Mouse (Mus musculus) intestine, embryonic 16.5 days (tissue): Measurements from ENCODE around the gene Zfp273. TPM values are rescaled to one million over a fixed set of nuclear protein-coding genes. Genes with fewer than 3 reads are reported as not detected.
"Not testable (repeated sequence)": the region's sequence is repeated elsewhere in the genome, so short reads cannot be mapped to it uniquely, and the experiment has no call there.

Experiments used
- ATAC-seq: fragments of 200-750 bp; cut with Nextera tagmentation; 2 replicates; pipeline ENCODE4 v1.8.0; 2017; ENCODE audit warnings: moderate TSS enrichment, moderate library complexity
- H3K27ac ChIP-seq: fragments of 300-500 bp; sonication (generic); 2 replicates; pipeline ENCODE4 v1.5.1; 2014; ENCODE audit warnings: mild to moderate bottlenecking, low read length
- H3K27me3 ChIP-seq: fragments of 300-500 bp; sonication (generic); replicated peaks from 2 replicates; pipeline ENCODE4 v1.6.1; 2014; ENCODE audit warnings: low read length, control low read depth, mixed read lengths; ENCODE audit not compliant: control insufficient read depth, insufficient read depth
- H3K36me3 ChIP-seq: fragments of 300-500 bp; sonication (generic); 2 replicates; pipeline ENCODE4 v1.6.1; 2014; ENCODE audit warnings: low read length, control low read depth; ENCODE audit not compliant: control insufficient read depth, insufficient read depth
- H3K4me1 ChIP-seq: fragments of 300-500 bp; sonication (generic); 2 replicates; pipeline ENCODE4 v1.6.1; 2014; ENCODE audit warnings: low read length, control low read depth, mixed read lengths; ENCODE audit not compliant: control insufficient read depth, insufficient read depth
- H3K4me2 ChIP-seq: fragments of 300-500 bp; sonication (generic); 2 replicates; pipeline ENCODE4 v1.6.1; 2014; ENCODE audit warnings: low read depth, low read length, control low read depth
- H3K4me3 ChIP-seq: fragments of 300-500 bp; sonication (generic); 2 replicates; pipeline ENCODE4 v1.5.1; 2014; ENCODE audit warnings: mild to moderate bottlenecking, low read length
- H3K9ac ChIP-seq: fragments of 300-500 bp; sonication (generic); 2 replicates; pipeline ENCODE4 v1.6.1; 2014; ENCODE audit warnings: low read depth, low read length
- H3K9me3 ChIP-seq: fragments of 300-500 bp; sonication (generic); 2 replicates; pipeline ENCODE4 v1.6.1; 2016; ENCODE audit warnings: low read length, control low read depth; ENCODE audit not compliant: control insufficient read depth
- WGBS: fragments of 180-500 bp; shearing (Covaris S2); extraction: QIAGEN DNeasy Blood & Tissue Kit; methylation state at CpG from one replicate; pipeline ENCODE4 v1.1.7; 2014; 5-methylcytosine and 5-hydroxymethylcytosine counted together
- polyA plus RNA-seq: library from polyadenylated mRNA; unstranded; fragments of >200 nt; fragmentation: Nextera tagmentation; extraction: Ambion mirVana; gene quantifications from 2 replicates; pipeline ENCODE4 v1.2.1, GENCODE M21; 2015

Gene Zfp273
- polyA plus RNA-seq, 1 experiment from 2014 or later = 4.8 TPM

DNA sequence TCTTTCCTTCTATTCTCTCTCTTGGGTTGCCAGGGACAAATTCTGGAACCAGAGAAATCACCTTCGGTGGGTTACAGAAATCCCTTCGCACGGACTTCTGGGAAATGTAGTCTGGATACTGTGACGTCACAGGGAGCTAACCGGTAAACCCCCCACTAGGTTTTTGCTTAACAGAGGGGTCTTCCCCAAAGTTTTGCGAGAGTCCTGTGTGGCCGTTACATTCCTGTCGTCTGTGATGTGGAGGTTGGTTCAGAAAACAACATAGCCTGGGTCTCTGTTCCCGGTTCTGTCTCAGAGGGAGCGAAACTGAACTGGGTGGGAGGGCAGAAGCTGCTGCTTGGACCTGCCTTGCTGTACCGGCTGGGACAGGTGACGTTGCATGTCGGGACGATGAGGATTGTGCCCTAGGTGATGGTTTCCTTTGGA lies 17.4 kb downstream of the Zfp273 start, which contains the start of gene Gm10037:
Gene Gm10037, plus strand, starts transcription at position 196 of the 426 bp plus-strand sequence.
- Histone ChIP-seq H3K4me3 (peak within 1 kb of the TSS; percentile 63), H3K27ac (no peak within 1 kb of the TSS), H3K27me3 (no peaks in the 10 kb centered on the region), H3K36me3 (no peaks in the 10 kb centered on the region), H3K4me2 (peak within 1 kb of the TSS; percentile 72), H3K9ac (peak within 1 kb of the TSS; percentile 76), H3K9me3 (no peaks in the 10 kb centered on the region), H3K4me1 (no peaks in the 10 kb centered on the region)
- 3% methylated on average over 14 of the region's 14 CpGs for WGBS
- peak; percentile 86 for ATAC-seq

DNA sequence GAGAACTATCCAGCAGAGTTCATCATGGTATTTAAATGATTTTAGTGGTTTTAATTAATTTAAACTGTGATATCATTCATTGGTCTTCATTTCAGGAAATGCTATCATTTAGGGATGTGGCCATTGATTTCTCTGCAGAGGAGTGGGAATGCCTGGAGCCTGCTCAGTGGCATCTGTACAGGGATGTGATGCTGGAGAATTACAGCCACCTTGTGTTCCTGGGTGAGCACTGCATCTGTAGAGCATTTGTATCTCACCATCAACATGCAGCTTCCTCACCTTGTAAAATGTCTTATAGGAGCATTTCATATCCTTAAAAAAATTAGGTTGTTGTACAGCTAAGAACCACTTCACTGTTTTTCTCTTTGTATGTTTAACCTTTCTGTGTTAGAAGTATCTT lies 19.6 kb downstream of the Zfp273 start:
- H3K27me3 ChIP-seq, ATAC-seq, H3K36me3 ChIP-seq, H3K27ac ChIP-seq, H3K4me2 ChIP-seq, H3K9me3 ChIP-seq, H3K4me3 ChIP-seq, H3K9ac ChIP-seq, H3K4me1 ChIP-seq: not testable (repeated sequence)

DNA sequence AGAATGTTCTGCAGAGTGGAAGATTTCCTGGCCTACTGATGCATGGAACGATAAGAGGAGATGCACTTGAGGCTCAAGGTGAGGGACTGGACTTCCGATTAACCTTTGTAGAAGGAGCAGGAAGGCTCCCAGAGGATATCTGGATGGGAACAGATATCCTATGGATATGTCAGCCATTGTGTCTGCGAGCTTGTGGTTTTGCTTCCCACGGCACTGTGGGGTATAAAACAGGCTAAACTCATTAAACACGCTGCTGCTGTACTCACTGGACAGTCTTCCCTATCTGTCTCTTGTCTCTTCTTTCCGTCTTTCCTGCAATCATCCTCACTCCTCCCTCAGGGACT lies 30.2 kb downstream of the Zfp273 start:
- peak overlapping the region; percentile 57 for H3K4me2 ChIP-seq
- H3K4me3 ChIP-seq = peak overlapping the region; percentile 43; the same call in 1 of the 2 replicates
- no peaks in the 10 kb centered on the region for H3K9me3 ChIP-seq
- H3K27me3 ChIP-seq = no peaks in the 10 kb centered on the region
- H3K27ac ChIP-seq = no peak overlapping the region
- H3K9ac ChIP-seq = peak overlapping the region; percentile 46
- H3K36me3 ChIP-seq = no peaks in the 10 kb centered on the region
- no peaks in the 10 kb centered on the region for H3K4me1 ChIP-seq
- no peak for ATAC-seq
- 40% methylated on average over 6 of the region's 6 CpGs for WGBS

- Histone ChIP-seq H3K9ac (peak overlapping the region; percentile 46), H3K27me3 (no peaks in the 10 kb centered on the region), H3K27ac (no peak overlapping the region), H3K36me3 (no peaks in the 10 kb centered on the region), H3K4me2 (peak overlapping the region; percentile 57), H3K9me3 (no peaks in the 10 kb centered on the region), H3K4me1 (no peaks in the 10 kb centered on the region), H3K4me3 (peak overlapping the region; percentile 43)
- peak; percentile 81 for ATAC-seq
- under 1% methylated on average over 13 of the region's 19 CpGs for WGBS
Observed at GRCm38 (mm10) chr13:67844119-67844852, 30.7 kb downstream of the Zfp273 start.

DNA sequence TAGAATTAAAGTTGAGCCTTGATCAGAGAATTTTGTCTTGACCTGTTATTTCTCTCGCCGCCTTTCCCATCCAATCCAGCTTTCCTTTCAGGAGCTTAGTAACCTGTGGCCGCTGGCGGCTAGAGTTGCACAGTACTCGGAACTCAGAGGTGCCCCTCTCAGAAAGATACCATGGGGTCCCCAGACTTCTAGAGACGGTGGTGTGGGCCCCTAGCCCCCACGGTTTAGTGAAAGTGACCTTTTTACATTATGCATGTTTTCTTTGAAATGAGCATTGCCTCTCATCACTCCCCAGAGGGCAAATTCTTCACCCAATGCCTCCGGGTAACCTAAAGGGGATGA lies 31.3 kb downstream of the Zfp273 start:
- H3K9me3 ChIP-seq = no peaks in the 10 kb centered on the region
- H3K36me3 ChIP-seq = no peaks in the 10 kb centered on the region
- H3K9ac ChIP-seq = peak overlapping the region; percentile 46; the same call in 1 of the 2 replicates
- H3K27me3 ChIP-seq = no peaks in the 10 kb centered on the region
- peak; percentile 52 for ATAC-seq
- H3K4me3 ChIP-seq = peak overlapping the region; percentile 43
- H3K4me1 ChIP-seq = no peaks in the 10 kb centered on the region
- peak overlapping the region; percentile 57 for H3K4me2 ChIP-seq
- WGBS = 25% methylated on average over 8 of the region's 8 CpGs
- H3K27ac ChIP-seq = no peak overlapping the region

DNA sequence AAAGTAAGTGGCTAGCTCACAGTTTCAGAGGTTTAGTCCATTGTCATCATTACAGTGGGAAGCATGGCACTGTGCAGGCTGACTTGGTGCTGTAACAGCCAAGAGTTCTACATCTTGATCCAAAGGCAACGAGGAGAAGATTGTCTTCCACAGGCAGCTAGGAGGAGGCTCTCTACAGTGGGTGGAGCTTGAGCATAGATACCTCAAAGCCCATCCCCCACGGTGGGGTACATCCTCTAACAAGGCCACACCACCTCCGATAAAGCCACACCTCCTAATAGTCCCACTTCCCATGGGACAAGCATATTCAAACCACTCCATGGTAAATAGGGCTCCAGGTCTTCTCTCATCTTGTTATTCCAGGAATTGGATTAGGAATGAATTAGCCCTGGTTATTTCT lies 36.8 kb downstream of the Zfp273 start:
- H3K36me3 ChIP-seq = no peaks in the 10 kb centered on the region
- ATAC-seq = no peak
- no peaks in the 10 kb centered on the region for H3K9me3 ChIP-seq
- no peak overlapping the region for H3K9ac ChIP-seq
- H3K4me3 ChIP-seq = no peak overlapping the region
- 77% methylated on average over 3 of the region's 3 CpGs for WGBS
- no peak overlapping the region for H3K27ac ChIP-seq
- no peaks in the 10 kb centered on the region for H3K27me3 ChIP-seq
- H3K4me1 ChIP-seq = no peaks in the 10 kb centered on the region
- no peak overlapping the region for H3K4me2 ChIP-seq

GRCm38 (mm10) chr13:67853130-67853529 lies 39.6 kb downstream of the Zfp273 start:
- WGBS = 73% methylated on average over 6 of the region's 6 CpGs
- Histone ChIP-seq H3K4me2 (no peak overlapping the region), H3K36me3 (no peaks in the 10 kb centered on the region), H3K4me1 (no peaks in the 10 kb centered on the region), H3K9me3 (no peaks in the 10 kb centered on the region), H3K9ac (no peak overlapping the region), H3K4me3 (no peak overlapping the region), H3K27ac (no peak overlapping the region), H3K27me3 (no peaks in the 10 kb centered on the region)
- ATAC-seq = no peak

DNA sequence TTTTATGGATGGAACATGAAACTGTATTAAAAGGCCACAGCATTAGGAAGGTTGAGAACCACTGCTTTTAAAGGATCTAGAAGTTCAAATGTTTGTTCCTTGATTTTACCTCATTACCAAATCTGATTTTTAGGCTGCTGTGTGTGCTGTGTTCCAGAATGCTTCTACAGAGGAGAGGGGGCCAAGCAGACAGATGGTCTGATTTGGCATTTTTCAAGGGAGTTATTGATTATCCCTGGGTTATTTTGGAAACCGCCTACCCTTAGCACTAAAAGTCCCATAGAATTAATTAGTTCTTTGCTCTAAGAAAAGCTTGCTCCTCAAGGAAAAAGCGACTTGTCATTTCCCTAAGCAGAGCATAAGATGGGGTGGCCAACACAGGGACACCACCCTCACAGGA lies 40.4 kb downstream of the Zfp273 start:
- 84% methylated on average over 2 of the region's 2 CpGs for WGBS
- Histone ChIP-seq H3K4me2 (no peak overlapping the region), H3K36me3 (no peaks in the 10 kb centered on the region), H3K9me3 (no peaks in the 10 kb centered on the region), H3K4me3 (no peak overlapping the region), H3K9ac (no peak overlapping the region), H3K27ac (no peak overlapping the region), H3K4me1 (no peaks in the 10 kb centered on the region), H3K27me3 (no peaks in the 10 kb centered on the region)
- ATAC-seq = no peak

- no peak overlapping the region for H3K9ac ChIP-seq
- H3K36me3 ChIP-seq = no peaks in the 10 kb centered on the region
- H3K4me3 ChIP-seq = no peak overlapping the region
- ATAC-seq = no peak
- no peak overlapping the region for H3K27ac ChIP-seq
- WGBS = 15% methylated on average over 1 of the region's 1 CpGs
- H3K4me2 ChIP-seq = no peak overlapping the region
- no peaks in the 10 kb centered on the region for H3K27me3 ChIP-seq
- no peaks in the 10 kb centered on the region for H3K9me3 ChIP-seq
- H3K4me1 ChIP-seq = no peaks in the 10 kb centered on the region
Observed at GRCm38 (mm10) chr13:67857317-67857716, 43.8 kb downstream of the Zfp273 start.

GRCm38 (mm10) chr13:67862508-67862907 lies 49.0 kb downstream of the Zfp273 start:
- Histone ChIP-seq H3K27ac (no peak overlapping the region), H3K27me3 (no peaks in the 10 kb centered on the region), H3K4me3 (no peak overlapping the region), H3K4me2 (no peak overlapping the region), H3K36me3 (no peaks in the 10 kb centered on the region), H3K4me1 (no peaks in the 10 kb centered on the region), H3K9ac (no peak overlapping the region), H3K9me3 (no peaks in the 10 kb centered on the region)
- 79% methylated on average over 9 of the region's 9 CpGs for WGBS
- ATAC-seq = no peak
